Mouse (Mus musculus) limb, embryonic 10.5 days (tissue): ENCODE measurements around the gene Pde11a. TPM values are rescaled to one million over a fixed set of nuclear protein-coding genes. Genes with fewer than 3 reads are reported as not detected.

Source experiments
- DNase-seq: peaks from one replicate; pipeline ENCODE4 v3.0.0-alpha.2; 2017; ENCODE audit warnings: low spot score
- H3K27ac ChIP-seq: fragments of 300-500 bp; sonication (generic); 2 replicates; pipeline ENCODE4 v1.5.1; 2016; ENCODE audit warnings: mild to moderate bottlenecking
- H3K27me3 ChIP-seq: fragments of 300-500 bp; sonication (generic); 2 replicates; pipeline ENCODE4 v1.6.1; 2016; ENCODE audit warnings: low read depth, mild to moderate bottlenecking; ENCODE audit not compliant: poor library complexity, severe bottlenecking
- H3K36me3 ChIP-seq: fragments of 300-500 bp; sonication (generic); 2 replicates; pipeline ENCODE4 v1.6.1; 2016; ENCODE audit warnings: mild to moderate bottlenecking, moderate library complexity
- H3K4me1 ChIP-seq: fragments of 300-500 bp; sonication (generic); 2 replicates; pipeline ENCODE4 v1.6.1; 2016
- H3K4me3 ChIP-seq: fragments of 300-500 bp; sonication (generic); 2 replicates; pipeline ENCODE4 v1.5.1; 2016; ENCODE audit warnings: mild to moderate bottlenecking, moderate library complexity
- H3K9me3 ChIP-seq: fragments of 300-500 bp; sonication (generic); replicated peaks from 2 replicates; pipeline ENCODE4 v1.6.1; 2016; ENCODE audit warnings: mild to moderate bottlenecking
- WGBS: fragments of 180-500 bp; shearing (Covaris S2); methylation state at CpG from one replicate; pipeline ENCODE4 v1.1.7; 2016; 5-methylcytosine and 5-hydroxymethylcytosine counted together
- polyA plus RNA-seq: library from polyadenylated mRNA; unstranded; fragments of >200 nt; fragmentation: Nextera tagmentation; extraction: Ambion mirVana; gene quantifications from 2 replicates; pipeline ENCODE4 v1.2.1, GENCODE M21; 2016

Gene Pde11a
- polyA plus RNA-seq, 1 experiment from 2014 or later: 0.25 TPM

DNA sequence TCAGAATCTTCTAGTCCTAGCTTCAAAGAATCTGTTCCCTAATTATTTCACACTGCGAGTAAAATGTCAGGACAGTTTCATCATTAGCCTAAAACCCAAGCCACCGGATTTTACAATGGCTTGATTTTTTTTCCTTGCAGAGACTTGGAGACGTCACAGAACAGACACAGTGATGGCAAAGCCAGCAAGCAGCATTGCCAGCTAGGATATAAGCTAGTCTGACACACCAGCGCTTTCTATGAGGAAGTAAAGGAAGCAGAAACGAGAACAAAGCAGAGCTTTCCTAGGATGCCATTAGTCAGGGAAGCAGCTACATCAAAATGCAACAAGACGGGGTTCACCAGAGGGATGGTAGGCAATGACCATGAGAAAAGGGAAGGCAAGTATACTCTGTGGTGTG is 9.3 kb upstream of the Pde11a start:
- H3K36me3 ChIP-seq: no peaks in the 10 kb centered on the region
- WGBS: 81% methylated on average over 6 of the region's 6 CpGs

DNA sequence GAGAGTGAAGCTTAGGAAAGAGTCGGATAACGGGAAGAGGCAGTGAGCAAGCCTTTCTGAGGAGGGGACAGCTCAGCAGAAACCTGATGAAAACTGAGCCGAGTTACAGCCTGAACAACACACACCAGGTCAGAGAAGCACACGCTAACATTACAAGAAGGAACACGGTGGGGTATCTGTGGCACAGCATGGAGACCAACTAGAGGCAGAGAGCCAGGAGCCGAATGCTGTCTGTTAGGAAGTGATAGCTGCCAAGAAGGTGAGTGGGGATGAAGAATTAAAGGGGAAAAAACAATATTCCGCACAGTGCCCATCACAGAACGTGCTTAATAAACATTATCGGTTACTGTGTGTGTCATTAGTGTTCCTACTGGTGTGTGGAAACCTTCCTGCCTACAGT is 3.6 kb upstream of the Pde11a start:
- Histone ChIP-seq H3K36me3 (no peaks in the 10 kb centered on the region), H3K4me1 (peaks cover 11% of the 10 kb centered on the region), H3K27me3 (peaks cover 33% of the 10 kb centered on the region), H3K27ac (no peak overlapping the region), H3K4me3 (no peak overlapping the region), H3K9me3 (no peaks in the 10 kb centered on the region)
- no peak for DNase-seq
- 91% methylated on average over 9 of the region's 9 CpGs for WGBS

More for the DNA sequence above, 9.3 kb upstream of the Pde11a start:
- H3K4me3 ChIP-seq: no peak overlapping the region
- no peak overlapping the region for H3K27ac ChIP-seq
- H3K9me3 ChIP-seq: no peaks in the 10 kb centered on the region
- DNase-seq: no peak
- no peaks in the 10 kb centered on the region for H3K27me3 ChIP-seq
- H3K4me1 ChIP-seq: no peaks in the 10 kb centered on the region

DNA sequence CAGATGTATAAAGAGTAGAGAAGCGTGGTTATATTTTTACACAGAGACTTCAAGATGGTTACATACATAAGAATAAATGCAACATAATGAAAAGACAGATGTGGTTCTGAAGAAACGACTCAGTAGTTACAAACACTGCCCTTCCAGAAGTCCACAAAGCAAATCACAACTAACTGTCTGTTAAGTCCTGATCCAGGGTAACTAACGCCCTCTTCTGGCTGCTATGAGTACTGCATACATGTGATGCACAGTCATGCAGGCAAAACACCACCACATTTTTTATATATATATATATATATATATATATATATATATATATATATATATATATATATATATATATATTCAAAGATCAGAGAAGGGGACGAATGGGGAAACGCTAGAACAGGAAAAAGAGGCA is 4.0 kb downstream of the Pde11a start:
- 88% methylated on average over 5 of the region's 5 CpGs for WGBS
- no peak overlapping the region for H3K27ac ChIP-seq
- H3K9me3 ChIP-seq: no peaks in the 10 kb centered on the region
- no peak overlapping the region for H3K4me3 ChIP-seq
- H3K27me3 ChIP-seq: peaks cover 29% of the 10 kb centered on the region
- H3K4me1 ChIP-seq: peaks cover 19% of the 10 kb centered on the region
- no peaks in the 10 kb centered on the region for H3K36me3 ChIP-seq
- no peak for DNase-seq

DNA sequence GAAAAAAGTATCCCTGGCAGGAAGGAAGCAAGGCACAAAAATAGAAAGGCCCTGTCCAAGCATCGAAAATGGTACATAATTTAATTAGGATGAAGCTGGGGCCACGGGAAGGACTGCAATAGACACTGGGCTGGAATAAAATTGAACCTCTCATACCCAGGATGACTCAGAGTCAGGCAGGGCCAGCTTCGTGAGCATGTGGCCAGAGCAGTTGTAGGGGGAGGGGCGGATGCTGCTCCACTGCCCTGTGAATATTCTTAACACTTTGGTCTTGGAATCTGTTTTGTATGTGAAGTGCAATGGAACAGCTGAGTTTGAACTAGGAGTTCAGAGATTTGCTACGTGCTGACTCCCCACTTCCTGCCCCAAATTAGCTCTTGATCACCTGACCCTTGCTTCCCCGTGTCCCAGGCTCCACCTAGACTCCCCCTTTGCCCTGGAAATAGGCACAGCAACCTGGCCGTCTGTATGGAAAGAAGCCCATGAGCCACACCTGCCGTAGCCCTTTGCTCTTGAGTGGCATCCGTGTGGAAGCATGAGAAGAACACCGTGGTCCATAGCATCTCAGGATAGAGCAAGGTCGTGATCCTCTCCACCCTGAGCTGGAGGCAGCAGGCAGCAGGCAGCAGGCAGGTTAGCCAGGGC is 6.3 kb downstream of the Pde11a start:
- no peaks in the 10 kb centered on the region for H3K36me3 ChIP-seq
- 75% methylated on average over 11 of the region's 11 CpGs for WGBS

DNA sequence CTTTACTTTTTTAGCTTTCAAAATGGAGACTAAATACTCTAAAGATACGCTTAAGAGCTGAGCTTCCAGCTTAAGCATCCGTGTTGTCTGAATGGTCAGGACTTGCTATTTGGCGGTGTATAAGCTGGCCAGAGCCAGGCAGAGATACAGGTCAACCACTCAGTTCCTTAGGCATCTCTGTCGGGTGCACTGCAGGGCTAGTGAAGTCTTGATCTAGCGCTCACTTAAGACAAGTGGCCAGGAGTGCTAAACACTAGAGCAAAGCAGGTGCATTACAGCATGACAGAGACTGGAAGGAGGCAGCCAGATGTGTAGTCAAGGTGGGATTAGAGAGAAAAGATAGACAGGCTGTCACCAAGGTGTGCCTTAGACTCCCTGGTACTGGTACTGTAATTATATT is 8.5 kb downstream of the Pde11a start:
- Histone ChIP-seq H3K4me3 (no peak overlapping the region), H3K4me1 (peaks cover 11% of the 10 kb centered on the region), H3K9me3 (no peaks in the 10 kb centered on the region), H3K27me3 (no peaks in the 10 kb centered on the region), H3K36me3 (no peaks in the 10 kb centered on the region), H3K27ac (no peak overlapping the region)
- DNase-seq: no peak
- 89% methylated on average over 5 of the region's 5 CpGs for WGBS

More for the DNA sequence above, 6.3 kb downstream of the Pde11a start:
- DNase-seq: no peak
- no peaks in the 10 kb centered on the region for H3K9me3 ChIP-seq
- H3K4me1 ChIP-seq: peaks cover 11% of the 10 kb centered on the region
- no peak overlapping the region for H3K4me3 ChIP-seq
- peaks cover 6% of the 10 kb centered on the region for H3K27me3 ChIP-seq
- no peak overlapping the region for H3K27ac ChIP-seq

DNA sequence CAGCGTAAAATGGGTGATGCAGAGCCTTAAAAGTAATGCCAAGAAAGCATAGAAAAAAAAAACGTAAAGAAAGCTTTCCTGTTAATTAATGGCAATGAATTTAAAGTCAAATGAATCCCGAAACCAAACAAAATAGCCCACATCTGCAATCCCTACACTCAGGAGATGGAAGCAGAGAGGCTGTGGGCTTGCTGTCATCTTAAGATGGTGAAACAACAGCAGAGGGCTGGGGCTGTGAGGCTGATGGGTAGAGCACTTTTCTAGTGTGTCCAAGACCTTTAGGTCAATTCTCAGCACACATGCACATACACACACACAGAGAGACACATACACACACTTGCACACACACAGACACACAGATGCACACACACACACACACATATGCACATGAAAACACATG is 12.4 kb downstream of the Pde11a start:
- Histone ChIP-seq H3K36me3 (no peaks in the 10 kb centered on the region), H3K4me3 (no peak overlapping the region), H3K4me1 (0 out of 2 replicates have a peak, but pooled peaks cover 3% of the 10 kb centered on the region), H3K27ac (no peak overlapping the region), H3K9me3 (no peaks in the 10 kb centered on the region), H3K27me3 (no peaks in the 10 kb centered on the region)
- no peak for DNase-seq
- WGBS: 93% methylated on average over 3 of the region's 3 CpGs

DNA sequence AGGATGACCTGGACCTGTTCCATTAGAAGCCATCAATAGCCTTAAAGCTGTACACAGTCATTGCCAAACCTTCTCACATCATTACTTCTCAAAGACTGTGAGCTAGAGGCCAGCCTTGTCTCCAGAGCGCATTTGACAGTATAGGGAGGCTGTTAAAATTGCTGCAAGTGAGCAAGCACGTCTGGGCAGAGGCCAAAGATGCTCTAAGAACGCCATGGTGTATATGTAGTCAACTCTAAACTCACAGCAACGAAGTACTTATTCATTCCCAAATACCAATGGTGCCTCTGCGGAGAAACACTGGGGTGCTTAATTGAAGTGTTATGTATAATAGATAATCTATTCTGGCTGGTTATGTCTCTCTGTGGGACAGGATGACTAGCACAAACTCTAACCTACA is 14.1 kb downstream of the Pde11a start:
- no peaks in the 10 kb centered on the region for H3K27me3 ChIP-seq
- no peaks in the 10 kb centered on the region for H3K9me3 ChIP-seq
- 91% methylated on average over 5 of the region's 5 CpGs for WGBS
- H3K4me3 ChIP-seq: no peak overlapping the region
- peaks cover 10% of the 10 kb centered on the region; the same call in 1 of the 2 replicates for H3K4me1 ChIP-seq
- H3K27ac ChIP-seq: no peak overlapping the region
- no peaks in the 10 kb centered on the region for H3K36me3 ChIP-seq
- DNase-seq: no peak

DNA sequence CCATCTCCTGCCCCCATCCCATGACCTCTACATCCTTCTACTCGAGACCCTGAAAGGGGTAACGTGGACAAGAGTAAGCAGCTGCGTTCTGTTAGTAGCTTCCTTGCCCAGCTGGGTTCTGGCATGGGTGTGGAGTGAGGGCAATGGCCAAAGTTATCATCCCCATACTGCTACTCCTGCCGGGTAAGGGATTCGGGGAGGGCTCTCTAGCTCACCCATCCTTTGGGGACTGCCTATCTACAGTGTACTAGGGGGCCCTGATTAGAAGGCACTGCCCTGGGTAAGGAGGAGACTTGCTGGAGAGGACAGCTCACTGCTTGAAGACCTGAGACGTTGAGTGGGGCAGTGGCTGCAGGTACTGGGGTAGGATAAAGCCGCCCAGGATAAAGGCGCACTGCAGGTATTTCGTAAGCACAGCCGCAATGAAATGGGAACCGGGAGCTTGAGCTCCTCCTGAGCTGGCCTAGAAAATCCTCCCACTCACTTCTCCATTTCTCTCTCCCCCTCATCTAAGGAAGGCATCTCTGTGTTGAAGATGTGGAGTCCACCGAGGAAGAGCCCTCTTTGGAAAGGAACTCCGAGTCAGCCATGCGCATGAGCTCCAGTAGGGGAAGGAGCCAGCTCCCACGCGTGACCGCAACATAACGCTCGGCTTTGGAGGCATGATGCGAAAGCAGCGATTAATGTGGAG is 15.2 kb downstream of the Pde11a start:
- Histone ChIP-seq H3K27ac (no peak overlapping the region), H3K9me3 (no peaks in the 10 kb centered on the region), H3K27me3 (no peaks in the 10 kb centered on the region), H3K4me3 (no peak overlapping the region), H3K36me3 (no peaks in the 10 kb centered on the region), H3K4me1 (peaks cover 7% of the 10 kb centered on the region; the same call in 1 of the 2 replicates)
- WGBS: 88% methylated on average over 21 of the region's 21 CpGs
- DNase-seq: peak; percentile 25

DNA sequence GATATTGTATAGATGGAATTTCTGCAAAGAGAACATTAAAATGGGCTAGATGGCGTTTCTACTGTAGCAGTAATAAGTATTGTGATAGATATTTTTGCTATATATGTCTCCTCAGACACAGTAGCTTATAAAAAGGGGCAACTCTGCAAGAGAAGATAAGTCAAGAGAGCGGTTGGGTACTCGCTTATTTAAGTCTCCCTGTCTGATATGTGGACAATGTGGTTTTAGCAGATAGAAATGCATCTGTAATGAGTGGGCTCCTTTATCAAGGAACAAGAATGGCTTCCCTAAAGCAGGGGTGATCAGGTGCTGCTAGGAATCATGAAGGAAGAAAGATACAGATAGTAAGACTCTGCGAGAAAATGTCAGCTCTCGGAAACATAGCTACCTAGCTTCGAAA is 18.2 kb downstream of the Pde11a start:
- WGBS: 89% methylated on average over 6 of the region's 6 CpGs
- H3K27me3 ChIP-seq: no peaks in the 10 kb centered on the region
- no peaks in the 10 kb centered on the region for H3K9me3 ChIP-seq
- DNase-seq: no peak
- H3K27ac ChIP-seq: no peak overlapping the region
- peaks cover 7% of the 10 kb centered on the region; the same call in 1 of the 2 replicates for H3K4me1 ChIP-seq
- H3K36me3 ChIP-seq: no peaks in the 10 kb centered on the region
- no peak overlapping the region for H3K4me3 ChIP-seq

DNA sequence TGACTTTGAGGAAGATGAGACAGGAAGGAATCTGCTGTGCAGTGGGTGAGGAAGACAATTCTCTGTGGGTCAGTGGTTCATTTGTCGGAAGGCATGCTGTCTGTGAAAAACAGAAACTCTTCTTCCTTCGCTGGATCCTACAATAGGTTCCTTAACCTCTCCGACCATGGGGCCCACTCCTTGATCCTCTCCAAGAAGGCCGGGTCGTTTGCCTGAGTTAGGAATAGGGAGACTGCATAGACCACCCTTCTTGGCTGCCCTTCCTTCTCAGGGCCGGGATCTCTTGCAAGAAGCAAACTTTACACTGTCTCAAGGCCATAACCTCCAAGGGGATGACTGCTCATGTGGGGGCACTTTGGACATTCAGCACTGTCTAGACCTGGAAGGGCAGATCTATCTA is 19.3 kb downstream of the Pde11a start:
- DNase-seq: no peak
- Histone ChIP-seq H3K4me1 (peaks cover 7% of the 10 kb centered on the region; the same call in 1 of the 2 replicates), H3K36me3 (no peaks in the 10 kb centered on the region), H3K27me3 (no peaks in the 10 kb centered on the region), H3K9me3 (no peaks in the 10 kb centered on the region), H3K27ac (no peak overlapping the region), H3K4me3 (no peak overlapping the region)
- 89% methylated on average over 6 of the region's 6 CpGs for WGBS

DNA sequence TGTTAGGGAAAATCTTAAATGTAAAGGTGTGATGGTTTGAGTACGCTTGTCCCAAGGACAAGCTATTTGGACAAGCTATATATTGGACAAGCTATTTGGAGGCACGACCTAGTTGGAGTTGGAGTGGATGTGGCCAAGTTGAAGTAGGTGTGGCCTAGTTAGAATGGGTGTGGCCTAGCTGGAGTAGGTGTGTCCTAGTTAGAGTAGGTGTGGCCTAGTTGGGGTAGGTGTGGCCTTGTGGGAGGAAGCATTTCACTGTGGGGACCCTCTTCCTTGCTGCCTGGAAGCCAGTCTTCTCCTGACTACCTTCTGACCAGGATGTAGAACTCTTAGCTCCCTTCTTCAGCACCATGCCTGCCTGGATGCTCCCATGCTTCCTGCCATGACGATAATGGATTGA is 50.9 kb downstream of the Pde11a start:
- H3K36me3 ChIP-seq: no peaks in the 10 kb centered on the region
- no peaks in the 10 kb centered on the region for H3K9me3 ChIP-seq
- no peaks in the 10 kb centered on the region for H3K4me1 ChIP-seq
- H3K4me3 ChIP-seq: no peak overlapping the region
- H3K27me3 ChIP-seq: no peaks in the 10 kb centered on the region
- no peak for DNase-seq
- no peak overlapping the region for H3K27ac ChIP-seq
- 87% methylated on average over 3 of the region's 3 CpGs for WGBS

DNA sequence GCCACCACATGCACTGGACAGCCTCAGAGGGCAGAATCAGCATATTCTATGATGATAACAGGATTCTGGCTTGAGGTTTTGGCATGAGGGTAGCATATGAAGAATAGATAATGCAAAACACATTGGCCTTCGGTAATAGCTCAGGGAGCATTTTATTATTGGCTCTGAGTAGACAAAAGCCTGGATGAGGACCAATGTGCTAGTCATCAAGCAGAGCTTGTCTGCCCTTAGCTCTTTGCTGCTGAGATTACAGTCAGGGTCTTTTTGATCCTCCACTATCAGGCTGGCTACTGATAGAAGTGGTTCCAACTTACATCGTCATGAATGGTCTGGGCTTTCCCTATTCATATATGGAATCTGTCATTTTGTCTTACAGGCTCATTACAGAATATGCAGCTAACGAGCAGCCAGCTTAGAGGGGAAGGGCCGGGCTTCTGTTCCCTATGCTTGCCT is 52.3 kb downstream of the Pde11a start:
- WGBS: 89% methylated on average over 4 of the region's 4 CpGs
- no peak for DNase-seq
- Histone ChIP-seq H3K36me3 (no peaks in the 10 kb centered on the region), H3K27ac (no peak overlapping the region), H3K9me3 (no peaks in the 10 kb centered on the region), H3K4me1 (no peaks in the 10 kb centered on the region), H3K4me3 (no peak overlapping the region), H3K27me3 (no peaks in the 10 kb centered on the region)

DNA sequence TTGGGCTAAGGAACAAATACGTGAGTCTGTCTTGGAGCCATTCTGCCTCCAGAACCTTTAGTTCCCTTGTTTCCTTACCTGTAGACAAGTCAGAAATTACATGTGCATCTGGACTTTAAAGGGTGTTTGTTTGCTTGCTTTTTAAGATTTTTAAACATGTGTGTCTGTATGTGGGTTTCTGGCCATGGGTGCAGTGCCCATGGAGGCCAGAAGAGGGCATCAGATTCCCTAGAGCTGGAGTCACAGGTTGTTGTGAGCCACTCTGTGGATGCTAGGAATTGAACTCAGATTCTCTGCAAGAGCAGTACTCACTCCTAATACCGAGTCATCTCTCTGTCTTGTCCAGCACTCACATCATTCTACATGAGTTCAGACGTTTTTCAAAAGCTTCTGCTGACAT is 53.4 kb downstream of the Pde11a start:
- WGBS: 90% methylated on average over 3 of the region's 3 CpGs
- no peaks in the 10 kb centered on the region for H3K9me3 ChIP-seq

More for the DNA sequence above, 53.4 kb downstream of the Pde11a start:
- no peaks in the 10 kb centered on the region for H3K36me3 ChIP-seq
- H3K4me1 ChIP-seq: no peaks in the 10 kb centered on the region
- no peak for DNase-seq
- no peaks in the 10 kb centered on the region for H3K27me3 ChIP-seq
- H3K27ac ChIP-seq: no peak overlapping the region
- H3K4me3 ChIP-seq: no peak overlapping the region
